In genomic region chrX:136599416-136599815, GRCm38 (mm10) we compare ENCODE assay signal across 9 mouse cellular contexts. TPM values are rescaled to one million over a fixed set of nuclear protein-coding genes. Genes with fewer than 3 reads are reported as not detected.
DNase-seq lines count a peak whose midpoint lies in the region; ATAC-seq and TF ChIP-seq lines count a peak whose summit lies in the region.
"Had no signal": no experiment of that assay in that cellular context is flagged by ENCODE, and none has a peak within 500 bp of the region (broad histone marks: within the 10 kb centered on the region; RNA-seq: fewer than 3 reads in every experiment).

No protein-coding gene starts in this region.

- no peak for TF ChIP-seq EP300 in lung, postnatal 0 days (IDR thresholded peaks at IDR 0.05)

- 20% methylated on average over 3 of the region's 3 CpGs for WGBS in forebrain, embryonic 10.5 days
- 13% methylated on average over 3 of the region's 3 CpGs for WGBS in forebrain, embryonic 16.5 days
- 12% methylated on average over 3 of the region's 3 CpGs for WGBS in lung, postnatal 0 days
- 20% methylated on average over 3 of the region's 3 CpGs for WGBS in midbrain, embryonic 16.5 days

- no peaks in the 10 kb centered on the region for H3K27me3 ChIP-seq in forebrain, embryonic 10.5 days (ENCODE audit: poor library complexity, severe bottlenecking)
- H3K27me3 ChIP-seq in forebrain, embryonic 16.5 days (replicated peaks; ENCODE audit: control insufficient read depth, insufficient read depth, low read length): no peaks in the 10 kb centered on the region
- H3K27me3 ChIP-seq in lung, postnatal 0 days (replicated peaks; ENCODE audit: insufficient read depth, low read length): no peaks in the 10 kb centered on the region
- no peaks in the 10 kb centered on the region for H3K27me3 ChIP-seq in midbrain, embryonic 16.5 days (ENCODE audit: control insufficient read depth, insufficient read depth, low read depth, low read length)
- H3K27me3 ChIP-seq: liver, embryonic 13.5 days had no signal

- peak; percentile 34 for DNase-seq in forebrain, embryonic 10.5 days (ENCODE audit: extremely low spot score, low spot score)
- DNase-seq in lung, postnatal 0 days (ENCODE audit: low spot score): no peak
- no peak for DNase-seq in lung, postnatal 4 days
- peak; percentile 53 for DNase-seq in embryo, embryonic 10 days (ENCODE audit: low spot score)
- DNase-seq in layer of hippocampus, adult 2 months (ENCODE audit: low spot score in 2 of 2): peak in 1 of 2 experiments; percentile 58
- no peak for DNase-seq in spleen, adult 12 weeks (ENCODE audit: low spot score)
- DNase-seq: liver, embryonic 13.5 days had no signal

- no peaks in the 10 kb centered on the region for H3K36me3 ChIP-seq in forebrain, embryonic 10.5 days (replicated peaks)
- H3K36me3 ChIP-seq in forebrain, embryonic 16.5 days (ENCODE audit: control insufficient read depth, insufficient read depth): no peaks in the 10 kb centered on the region
- H3K36me3 ChIP-seq in lung, postnatal 0 days (ENCODE audit: insufficient read depth, low read length): no peaks in the 10 kb centered on the region
- H3K36me3 ChIP-seq in midbrain, embryonic 16.5 days (ENCODE audit: control insufficient read depth, insufficient read depth, low read length): no peaks in the 10 kb centered on the region
- H3K36me3 ChIP-seq: liver, embryonic 13.5 days had no signal

- no peaks in the 10 kb centered on the region for H3K4me1 ChIP-seq in forebrain, embryonic 10.5 days
- H3K4me1 ChIP-seq in forebrain, embryonic 16.5 days (replicated peaks; ENCODE audit: control insufficient read depth, insufficient read depth, low read length): no peaks in the 10 kb centered on the region
- no peaks in the 10 kb centered on the region for H3K4me1 ChIP-seq in lung, postnatal 0 days (ENCODE audit: insufficient read depth, low read depth, low read length)
- H3K4me1 ChIP-seq in midbrain, embryonic 16.5 days (ENCODE audit: control insufficient read depth, insufficient read depth, low read length): no peaks in the 10 kb centered on the region
- H3K4me1 ChIP-seq: liver, embryonic 13.5 days had no signal

- no peak overlapping the region for H3K4me3 ChIP-seq in forebrain, embryonic 10.5 days
- no peak overlapping the region for H3K4me3 ChIP-seq in forebrain, embryonic 16.5 days (replicated peaks; ENCODE audit: low read length)
- no peak overlapping the region for H3K4me3 ChIP-seq in lung, postnatal 0 days (ENCODE audit: low read depth, low read length)
- H3K4me3 ChIP-seq in layer of hippocampus, adult 2 months: no peak overlapping the region
- no peak overlapping the region for H3K4me3 ChIP-seq in midbrain, embryonic 16.5 days (ENCODE audit: low read depth, low read length)
- H3K4me3 ChIP-seq: liver, embryonic 13.5 days had no signal

- H3K4me2 ChIP-seq in forebrain, embryonic 16.5 days (ENCODE audit: low read length): no peak overlapping the region
- H3K4me2 ChIP-seq in lung, postnatal 0 days (replicated peaks; ENCODE audit: low read depth, low read length): no peak overlapping the region
- no peak overlapping the region for H3K4me2 ChIP-seq in midbrain, embryonic 16.5 days (ENCODE audit: low read length)
- H3K4me2 ChIP-seq: liver, embryonic 13.5 days had no signal

- no peak overlapping the region for H3K9ac ChIP-seq in forebrain, embryonic 16.5 days (replicated peaks; ENCODE audit: low read depth, low read length)
- no peak overlapping the region for H3K9ac ChIP-seq in lung, postnatal 0 days (replicated peaks; ENCODE audit: low read depth)
- H3K9ac ChIP-seq in midbrain, embryonic 16.5 days (ENCODE audit: low read depth, low read length): no peak overlapping the region
- H3K9ac ChIP-seq: liver, embryonic 13.5 days had no signal

- no peak overlapping the region for H3K27ac ChIP-seq in forebrain, embryonic 10.5 days
- no peak overlapping the region for H3K27ac ChIP-seq in forebrain, embryonic 16.5 days (ENCODE audit: low read length)
- H3K27ac ChIP-seq in lung, postnatal 0 days (ENCODE audit: low read length): no peak overlapping the region
- no peak overlapping the region for H3K27ac ChIP-seq in layer of hippocampus, adult 2 months
- H3K27ac ChIP-seq in midbrain, embryonic 16.5 days (ENCODE audit: low read length): no peak overlapping the region
- H3K27ac ChIP-seq: liver, embryonic 13.5 days had no signal

- no peaks in the 10 kb centered on the region for H3K9me3 ChIP-seq in forebrain, embryonic 10.5 days
- no peaks in the 10 kb centered on the region for H3K9me3 ChIP-seq in forebrain, embryonic 16.5 days (ENCODE audit: control insufficient read depth, low read length)
- H3K9me3 ChIP-seq in lung, postnatal 0 days (ENCODE audit: low read length): no peaks in the 10 kb centered on the region
- no peaks in the 10 kb centered on the region for H3K9me3 ChIP-seq in midbrain, embryonic 16.5 days (replicated peaks; ENCODE audit: control insufficient read depth, low read length, poor library complexity, severe bottlenecking)
- H3K9me3 ChIP-seq: liver, embryonic 13.5 days had no signal

- no peak for ATAC-seq in forebrain, embryonic 16.5 days
- no peak for ATAC-seq in lung, postnatal 0 days
- ATAC-seq in midbrain, embryonic 16.5 days: 0 out of 2 replicates have a peak, but pooled peaks have one; percentile 39

- peak; percentile 75 for TF ChIP-seq CTCF in lung, postnatal 0 days (IDR thresholded peaks at IDR 0.05)
- TF ChIP-seq CTCF in layer of hippocampus, adult 2 months (conservative IDR thresholded peaks at IDR 0.05): peak; percentile 90

RNA-seq across cellular contexts. Expression of gene Tceal3, which starts 8.8 kb away (rescaled TPM):
- 8.0 and 10.3 TPM in 2 replicates for polyA plus RNA-seq in forebrain, embryonic 10.5 days (2016; fragmentation: Nextera tagmentation; extraction: Ambion mirVana)
- 49.1 and 56.4 TPM in 2 replicates for polyA plus RNA-seq in forebrain, embryonic 16.5 days (2015; fragmentation: Nextera tagmentation; extraction: Ambion mirVana)
- 2.1 and 3.1 TPM in 2 replicates for polyA plus RNA-seq in lung, postnatal 0 days (2015; fragmentation: Nextera tagmentation; extraction: Ambion mirVana)
- total RNA-seq in layer of hippocampus, adult 2 months (2021): 100 to 1,000 TPM; 193 to 204 TPM
- 106 and 114 TPM in 2 replicates for polyA plus RNA-seq in midbrain, embryonic 16.5 days (2015; fragmentation: Nextera tagmentation; extraction: Ambion mirVana)

RNA-seq across cellular contexts. Expression of gene Kir3dl2, which starts 55.6 kb away (rescaled TPM):
- polyA plus RNA-seq in forebrain, embryonic 10.5 days (2016; fragmentation: Nextera tagmentation; extraction: Ambion mirVana): not detected in 2 replicates
- polyA plus RNA-seq in forebrain, embryonic 16.5 days (2015; fragmentation: Nextera tagmentation; extraction: Ambion mirVana): 0.19 and 0.22 TPM in 2 replicates
- not detected in 2 replicates for polyA plus RNA-seq in lung, postnatal 0 days (2015; fragmentation: Nextera tagmentation; extraction: Ambion mirVana)
- total RNA-seq in layer of hippocampus, adult 2 months (2021): not detected
- polyA plus RNA-seq in midbrain, embryonic 16.5 days (2015; fragmentation: Nextera tagmentation; extraction: Ambion mirVana): 0.62 TPM in 2 replicates
- polyA plus RNA-seq: liver, embryonic 13.5 days had no signal

Comparison
In these comparisons a context has a peak if more than half of its experiments do, and no peak if none do; other contexts are left out.
1. DNase-seq: peak in forebrain, embryonic 10.5 days (single experiment) and embryo, embryonic 10 days (single experiment); none in lung, postnatal 0 days (single experiment), lung, postnatal 4 days (0 of 2) and spleen, adult 12 weeks (single experiment).